Mouse (Mus musculus) liver, adult (tissue): ENCODE data around the gene Dusp18.

Source experiments
- GATA4 ChIP-seq: IDR thresholded peaks from 2 replicates; pipeline ENCODE4 v1.6.1; 2014; ENCODE audit warnings: mild to moderate bottlenecking, low read length; ENCODE audit not compliant: insufficient replicate concordance

Gene Dusp18

GRCm38 (mm10) chr11:3894406-3895281 lies at the start of gene Dusp18, which contains the start of gene 4921536K21Rik:
Dusp18 (plus strand) TSS chr11:3895240.
4921536K21Rik (minus strand) TSS chr11:3895098.
- no peak for TF ChIP-seq GATA4

GRCm38 (mm10) chr11:3846351-3846750 lies 48.7 kb upstream of the Dusp18 start:
- no peak for TF ChIP-seq GATA4

GRCm38 (mm10) chr11:3849469-3850314 lies 45.3 kb upstream of the Dusp18 start:
- no peak for TF ChIP-seq GATA4

GRCm38 (mm10) chr11:3850315-3850614 lies 44.8 kb upstream of the Dusp18 start:
- TF ChIP-seq GATA4: no peak

DNA sequence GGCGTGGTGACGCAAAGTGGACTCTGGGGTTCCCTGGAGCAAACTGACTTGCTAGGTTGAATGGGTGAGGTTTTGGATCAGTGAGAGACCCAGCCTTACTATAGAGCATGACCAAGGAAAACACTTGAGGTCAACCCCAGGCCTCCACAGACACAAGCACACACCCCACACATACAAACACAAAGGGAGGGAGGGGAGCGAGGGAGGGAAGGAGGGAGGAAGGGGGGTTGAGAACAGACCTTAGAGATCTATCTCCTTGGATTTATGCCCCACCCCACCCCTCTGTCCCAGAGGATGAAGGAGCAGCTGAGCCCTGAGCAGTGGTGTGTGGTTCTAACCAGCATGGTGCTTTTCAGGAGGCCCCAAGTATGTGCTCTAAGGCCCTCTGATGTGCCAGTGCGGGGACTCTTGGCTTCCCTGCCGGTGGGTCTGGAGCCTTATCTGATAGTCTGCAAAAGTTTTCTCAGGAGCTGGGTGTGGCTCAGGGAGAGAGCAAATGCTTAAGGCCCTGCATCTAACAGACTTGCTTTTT lies 44.2 kb upstream of the Dusp18 start:
- TF ChIP-seq GATA4: no peak

DNA sequence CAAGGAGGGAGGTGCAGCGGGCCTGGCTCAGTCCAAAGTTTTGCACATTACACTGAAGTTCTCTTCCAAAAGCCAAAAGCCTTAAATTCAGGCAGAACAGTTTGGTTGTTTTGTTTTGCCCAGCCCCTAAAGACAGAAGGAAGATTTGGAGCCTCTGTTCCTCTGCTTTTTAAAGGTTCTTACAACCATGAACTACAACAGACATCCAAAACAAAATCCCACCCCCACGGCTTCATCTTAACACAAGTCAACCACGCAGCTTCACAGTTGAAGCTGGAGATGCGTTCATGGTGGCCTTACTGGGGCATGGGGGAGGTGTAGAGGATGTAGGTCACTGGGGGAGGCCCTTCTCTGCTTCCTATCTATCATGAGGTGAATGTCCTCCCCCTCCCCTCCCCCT lies 43.2 kb upstream of the Dusp18 start:
- TF ChIP-seq GATA4: no peak

- TF ChIP-seq GATA4: no peak
Measured at GRCm38 (mm10) chr11:3853031-3853430, 42.0 kb upstream of the Dusp18 start.

DNA sequence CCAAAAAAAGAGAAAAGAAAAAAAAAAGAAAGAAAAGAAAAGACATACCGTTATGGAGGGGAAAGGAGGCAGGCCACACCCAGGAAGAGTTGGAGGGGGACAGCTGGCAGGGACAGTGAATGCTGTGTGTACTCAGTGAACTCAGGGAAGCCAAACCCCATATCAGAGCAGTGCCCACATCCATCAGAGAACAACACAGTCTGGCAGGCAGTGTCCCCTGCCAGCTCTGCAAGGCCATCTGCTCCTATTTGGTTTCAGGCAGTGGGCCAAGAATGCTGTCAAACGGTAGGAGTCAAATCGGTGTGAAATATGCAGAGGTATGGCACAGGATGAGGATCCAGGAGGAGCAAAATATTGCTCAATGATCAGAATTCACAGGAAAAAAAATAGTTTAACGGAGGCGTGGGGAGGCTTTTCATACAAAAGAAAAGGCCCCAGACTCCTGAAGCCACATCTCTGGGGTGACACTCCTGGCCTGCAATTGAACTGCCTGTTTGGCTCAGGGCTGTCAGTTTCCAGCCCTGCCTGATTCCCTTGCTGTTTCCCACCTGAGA lies 41.5 kb upstream of the Dusp18 start:
- no peak for TF ChIP-seq GATA4

GRCm38 (mm10) chr11:3854156-3854555 lies 40.9 kb upstream of the Dusp18 start:
- no peak for TF ChIP-seq GATA4

DNA sequence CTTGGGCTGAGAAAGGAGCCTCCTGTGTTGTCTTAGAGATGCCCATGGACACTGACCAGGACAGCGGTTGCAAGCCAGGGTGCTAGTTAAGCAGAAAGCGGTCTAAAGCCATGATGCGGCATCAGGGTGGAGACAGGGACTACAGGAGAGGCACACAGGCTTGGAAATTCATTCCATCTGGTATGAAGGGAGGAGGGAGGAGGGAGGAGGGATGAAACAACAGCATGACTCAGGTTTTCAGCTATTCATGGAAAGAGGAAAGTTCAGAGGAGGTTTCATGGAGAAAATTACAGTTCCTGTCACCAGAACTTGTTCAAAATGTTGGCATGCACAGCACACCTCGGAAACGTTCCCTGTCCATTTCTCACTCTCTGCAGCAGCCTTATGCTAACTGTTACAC lies 39.2 kb upstream of the Dusp18 start:
- no peak for TF ChIP-seq GATA4

DNA sequence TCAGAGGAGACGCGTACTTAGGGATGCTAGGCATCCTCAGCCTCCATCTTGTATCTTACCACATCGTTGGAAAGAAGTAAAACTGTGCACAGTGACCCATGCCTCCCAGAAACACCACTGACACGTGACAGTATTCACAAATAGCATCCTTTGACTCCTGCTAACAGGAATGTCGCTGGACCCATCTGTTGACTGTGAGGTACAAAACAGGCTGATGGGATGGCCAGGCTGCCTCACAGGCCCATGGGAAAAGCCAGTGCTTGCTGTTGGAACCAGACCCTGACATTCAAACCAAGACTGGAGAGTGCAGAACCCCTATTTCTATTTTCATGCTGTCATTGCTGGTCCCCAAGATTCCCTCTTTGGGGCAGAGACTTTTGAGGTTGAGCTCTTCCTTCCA lies 37.1 kb upstream of the Dusp18 start:
- no peak for TF ChIP-seq GATA4

GRCm38 (mm10) chr11:3859778-3860177 lies 35.3 kb upstream of the Dusp18 start:
- no peak for TF ChIP-seq GATA4

- no peak for TF ChIP-seq GATA4
Measured at GRCm38 (mm10) chr11:3860361-3860760, 34.7 kb upstream of the Dusp18 start.

GRCm38 (mm10) chr11:3862661-3863453 lies 32.2 kb upstream of the Dusp18 start:
- TF ChIP-seq GATA4: no peak
